Mouse (Mus musculus): Measurements from ENCODE around the gene C2cd3. TPM values are rescaled to one million over a fixed set of nuclear protein-coding genes. Genes with fewer than 3 reads are reported as not detected.

The C2cd3 gene
- polyA plus RNA-seq, 1 experiment from 2014 or later: 15.9 TPM

- Histone ChIP-seq H3K27ac (replicated peaks) (no peak overlapping the region), H3K4me2 (no peak overlapping the region), H3K4me3 (replicated peaks) (no peak overlapping the region), H3K4me1 (peaks cover 8% of the 10 kb centered on the region), H3K36me3 (peaks cover 28% of the 10 kb centered on the region), H3K9ac (replicated peaks) (no peak overlapping the region), H3K9me3 (replicated peaks) (no peaks in the 10 kb centered on the region), H3K27me3 (replicated peaks) (no peaks in the 10 kb centered on the region)
- 92% methylated on average over 9 of the region's 9 CpGs for WGBS
- ATAC-seq (ENCODE audit: low FRiP score): no peak
These were observed 91.2 kb downstream of the C2cd3 start for GRCm38 (mm10) chr7:100463194-100463593.

- 92% methylated on average over 10 of the region's 10 CpGs for WGBS
- no peaks in the 10 kb centered on the region for H3K27me3 ChIP-seq (replicated peaks)
- H3K4me2 ChIP-seq: no peak overlapping the region
- no peak for ATAC-seq (ENCODE audit: low FRiP score)
- H3K36me3 ChIP-seq: peaks cover 27% of the 10 kb centered on the region
- no peak overlapping the region for H3K27ac ChIP-seq (replicated peaks)
- no peak overlapping the region for H3K4me3 ChIP-seq (replicated peaks)
- H3K9me3 ChIP-seq (replicated peaks): no peaks in the 10 kb centered on the region
- peaks cover 8% of the 10 kb centered on the region for H3K4me1 ChIP-seq
- no peak overlapping the region for H3K9ac ChIP-seq (replicated peaks)
These were observed 91.7 kb downstream of the C2cd3 start for GRCm38 (mm10) chr7:100463757-100464156.

GRCm38 (mm10) chr7:100464248-100464647 is 92.2 kb downstream of the C2cd3 start:
- Histone ChIP-seq H3K4me2 (no peak overlapping the region), H3K36me3 (peaks cover 29% of the 10 kb centered on the region), H3K4me1 (peaks cover 8% of the 10 kb centered on the region), H3K4me3 (replicated peaks) (no peak overlapping the region), H3K9ac (replicated peaks) (no peak overlapping the region), H3K27me3 (replicated peaks) (no peaks in the 10 kb centered on the region), H3K9me3 (replicated peaks) (no peaks in the 10 kb centered on the region), H3K27ac (replicated peaks) (no peak overlapping the region)
- no peak for ATAC-seq (ENCODE audit: low FRiP score)
- WGBS: 94% methylated on average over 7 of the region's 7 CpGs

GRCm38 (mm10) chr7:100465248-100465647 is 93.2 kb downstream of the C2cd3 start:
- H3K4me3 ChIP-seq (replicated peaks): no peak overlapping the region
- WGBS: 84% methylated on average over 4 of the region's 4 CpGs
- no peak overlapping the region for H3K9ac ChIP-seq (replicated peaks)
- no peaks in the 10 kb centered on the region for H3K27me3 ChIP-seq (replicated peaks)
- no peak overlapping the region for H3K4me2 ChIP-seq
- H3K36me3 ChIP-seq: peaks cover 28% of the 10 kb centered on the region
- peaks cover 8% of the 10 kb centered on the region for H3K4me1 ChIP-seq
- H3K9me3 ChIP-seq (replicated peaks): no peaks in the 10 kb centered on the region
- ATAC-seq (ENCODE audit: low FRiP score): no peak
- no peak overlapping the region for H3K27ac ChIP-seq (replicated peaks)

- ATAC-seq (ENCODE audit: low FRiP score): no peak
- 67% methylated on average over 5 of the region's 5 CpGs for WGBS
- peaks cover 28% of the 10 kb centered on the region for H3K36me3 ChIP-seq
These were observed 93.8 kb downstream of the C2cd3 start for GRCm38 (mm10) chr7:100465656-100466309.

GRCm38 (mm10) chr7:100466781-100467510 is 94.9 kb downstream of the C2cd3 start:
- Histone ChIP-seq H3K9me3 (replicated peaks) (no peaks in the 10 kb centered on the region), H3K4me3 (replicated peaks) (no peak overlapping the region), H3K4me2 (no peak overlapping the region), H3K36me3 (peaks cover 24% of the 10 kb centered on the region), H3K9ac (replicated peaks) (no peak overlapping the region), H3K27ac (replicated peaks) (no peak overlapping the region), H3K4me1 (peaks cover 8% of the 10 kb centered on the region), H3K27me3 (replicated peaks) (no peaks in the 10 kb centered on the region)
- 93% methylated on average over 11 of the region's 11 CpGs for WGBS
- no peak for ATAC-seq (ENCODE audit: low FRiP score)

More at GRCm38 (mm10) chr7:100465656-100466309, 93.8 kb downstream of the C2cd3 start:
- no peaks in the 10 kb centered on the region for H3K27me3 ChIP-seq (replicated peaks)
- no peak overlapping the region for H3K9ac ChIP-seq (replicated peaks)
- H3K9me3 ChIP-seq (replicated peaks): no peaks in the 10 kb centered on the region
- peaks cover 8% of the 10 kb centered on the region for H3K4me1 ChIP-seq
- H3K4me3 ChIP-seq (replicated peaks): no peak overlapping the region
- no peak overlapping the region for H3K4me2 ChIP-seq
- no peak overlapping the region for H3K27ac ChIP-seq (replicated peaks)

- Histone ChIP-seq H3K36me3 (peaks cover 21% of the 10 kb centered on the region), H3K27me3 (replicated peaks) (no peaks in the 10 kb centered on the region), H3K4me1 (peaks cover 8% of the 10 kb centered on the region), H3K9me3 (replicated peaks) (no peaks in the 10 kb centered on the region), H3K9ac (replicated peaks) (no peak overlapping the region), H3K27ac (replicated peaks) (no peak overlapping the region), H3K4me3 (replicated peaks) (no peak overlapping the region), H3K4me2 (no peak overlapping the region)
- ATAC-seq (ENCODE audit: low FRiP score): no peak
- 96% methylated on average over 6 of the region's 6 CpGs for WGBS
These were observed 96.7 kb downstream of the C2cd3 start for GRCm38 (mm10) chr7:100468761-100469160.

GRCm38 (mm10) chr7:100469502-100469901 is 97.5 kb downstream of the C2cd3 start:
- Histone ChIP-seq H3K9me3 (replicated peaks) (no peaks in the 10 kb centered on the region), H3K4me1 (peaks cover 8% of the 10 kb centered on the region), H3K4me2 (no peak overlapping the region), H3K4me3 (replicated peaks) (no peak overlapping the region), H3K27ac (replicated peaks) (no peak overlapping the region), H3K27me3 (replicated peaks) (no peaks in the 10 kb centered on the region), H3K36me3 (peaks cover 20% of the 10 kb centered on the region), H3K9ac (replicated peaks) (no peak overlapping the region)
- WGBS: 95% methylated on average over 1 of the region's 1 CpGs
- ATAC-seq (ENCODE audit: low FRiP score): no peak

GRCm38 (mm10) chr7:100470796-100471406 is 98.9 kb downstream of the C2cd3 start:
- Histone ChIP-seq H3K27me3 (replicated peaks) (no peaks in the 10 kb centered on the region), H3K4me1 (no peaks in the 10 kb centered on the region), H3K9me3 (replicated peaks) (no peaks in the 10 kb centered on the region), H3K4me2 (no peak overlapping the region), H3K4me3 (replicated peaks) (no peak overlapping the region), H3K36me3 (peaks cover 16% of the 10 kb centered on the region; the same call in 1 of the 2 replicates), H3K27ac (replicated peaks) (no peak overlapping the region), H3K9ac (replicated peaks) (no peak overlapping the region)
- ATAC-seq (ENCODE audit: low FRiP score): no peak
- WGBS: 96% methylated on average over 11 of the region's 11 CpGs

GRCm38 (mm10) chr7:100471407-100471797 is 99.4 kb downstream of the C2cd3 start:
- 96% methylated on average over 1 of the region's 1 CpGs for WGBS
- no peak overlapping the region for H3K4me2 ChIP-seq
- no peaks in the 10 kb centered on the region for H3K27me3 ChIP-seq (replicated peaks)
- H3K9me3 ChIP-seq (replicated peaks): no peaks in the 10 kb centered on the region
- H3K9ac ChIP-seq (replicated peaks): no peak overlapping the region
- H3K4me1 ChIP-seq: no peaks in the 10 kb centered on the region
- ATAC-seq (ENCODE audit: low FRiP score): no peak
- H3K27ac ChIP-seq (replicated peaks): no peak overlapping the region
- no peak overlapping the region for H3K4me3 ChIP-seq (replicated peaks)
- peaks cover 16% of the 10 kb centered on the region; the same call in 1 of the 2 replicates for H3K36me3 ChIP-seq

GRCm38 (mm10) chr7:100472777-100473176 is 100.7 kb downstream of the C2cd3 start, which contains the start of gene Ucp3:
Gene Ucp3 (plus strand): TSS chr7:100472990.
- WGBS: 88% methylated on average over 6 of the region's 6 CpGs
- Histone ChIP-seq H3K4me2 (no peak within 1 kb of the TSS), H3K36me3 (peaks cover 16% of the 10 kb centered on the region; the same call in 1 of the 2 replicates), H3K27me3 (replicated peaks) (no peaks in the 10 kb centered on the region), H3K4me1 (no peaks in the 10 kb centered on the region), H3K4me3 (replicated peaks) (no peak within 1 kb of the TSS), H3K9me3 (replicated peaks) (no peaks in the 10 kb centered on the region), H3K27ac (replicated peaks) (no peak within 1 kb of the TSS), H3K9ac (replicated peaks) (no peak within 1 kb of the TSS)
- no peak for ATAC-seq (ENCODE audit: low FRiP score)

Data from neural tube, embryonic 15.5 days (tissue).